Mouse (Mus musculus) bone marrow macrophage, adult 2 months (primary cell): ENCODE data around the gene Por.

Experiments
- CTCF ChIP-seq: IDR thresholded peaks from 2 replicates; pipeline ENCODE4 v1.5.1; 2012; ENCODE audit warnings: low read depth, mild to moderate bottlenecking, low read length, moderate library complexity
- POLR2A ChIP-seq: IDR thresholded peaks from 2 replicates; pipeline ENCODE4 v1.6.1; 2012; ENCODE audit warnings: mild to moderate bottlenecking, low read depth, low read length, borderline replicate concordance

DNA sequence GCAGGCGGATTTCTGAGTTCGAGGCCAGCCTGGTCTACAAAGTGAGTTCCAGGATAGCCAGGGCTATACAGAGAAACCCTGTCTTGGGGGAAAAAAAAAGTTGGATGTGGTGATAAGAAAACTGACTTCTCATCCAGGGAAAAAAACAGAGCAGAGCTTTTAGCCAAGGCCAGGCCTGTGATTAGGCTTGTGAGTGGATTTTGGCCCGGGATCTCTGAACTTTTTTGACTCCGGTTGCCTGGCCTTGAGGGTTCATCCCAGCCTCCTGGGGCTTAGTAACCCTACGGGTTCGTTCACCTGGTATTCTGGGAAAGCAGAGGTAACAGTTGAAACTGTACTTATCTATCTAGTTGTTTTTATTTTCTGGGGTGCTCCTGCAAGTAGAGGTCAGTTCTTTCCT, 8.6 kb downstream of the Por start:
- no peak for TF ChIP-seq CTCF
- no peak for TF ChIP-seq POLR2A
